Mouse (Mus musculus) thymus, postnatal 4 days (tissue): ENCODE data around the gene Ube2g2.
A peak's percentile ranks its signal among the peaks of the same experiment; 100 is the strongest.

Experiments used
- DNase-seq: peaks from one replicate; pipeline ENCODE4 v3.0.0; 2021

Ube2g2 gene

GRCm38 (mm10) chr10:77622055-77622988 lies at the start of gene Ube2g2:
Gene Ube2g2, plus strand, starts transcription at chr10:77622275.
- DNase-seq: peak; percentile 98

GRCm38 (mm10) chr10:77573162-77573561 lies 48.9 kb upstream of the Ube2g2 start:
- no peak for DNase-seq

GRCm38 (mm10) chr10:77580027-77580920 lies 41.8 kb upstream of the Ube2g2 start:
- DNase-seq: no peak

- no peak for DNase-seq
These were observed 41.1 kb upstream of the Ube2g2 start for GRCm38 (mm10) chr10:77581023-77581407.

GRCm38 (mm10) chr10:77581408-77582284 lies 40.4 kb upstream of the Ube2g2 start, which contains the start of gene Pttg1ip:
Gene Pttg1ip, plus strand, starts transcription at chr10:77581720.
- DNase-seq: peak; percentile 97

GRCm38 (mm10) chr10:77582285-77582618 lies 39.8 kb upstream of the Ube2g2 start:
- DNase-seq: peak; percentile 28

GRCm38 (mm10) chr10:77583795-77584422 lies 38.2 kb upstream of the Ube2g2 start:
- no peak for DNase-seq

- no peak for DNase-seq
These were observed 35.4 kb upstream of the Ube2g2 start for GRCm38 (mm10) chr10:77586637-77587036.

GRCm38 (mm10) chr10:77587091-77587775 lies 34.8 kb upstream of the Ube2g2 start:
- DNase-seq: no peak

GRCm38 (mm10) chr10:77588036-77588435 lies 34.0 kb upstream of the Ube2g2 start:
- DNase-seq: no peak

- no peak for DNase-seq
These were observed 33.0 kb upstream of the Ube2g2 start for GRCm38 (mm10) chr10:77589117-77589516.

- no peak for DNase-seq
These were observed 32.3 kb upstream of the Ube2g2 start for GRCm38 (mm10) chr10:77589749-77590148.

- DNase-seq: peak; percentile 86
These were observed 31.3 kb upstream of the Ube2g2 start for GRCm38 (mm10) chr10:77590812-77591211.

GRCm38 (mm10) chr10:77591546-77591945 lies 30.5 kb upstream of the Ube2g2 start:
- DNase-seq: no peak

GRCm38 (mm10) chr10:77596060-77596459 lies 26.0 kb upstream of the Ube2g2 start:
- DNase-seq: no peak

GRCm38 (mm10) chr10:77603021-77603420 lies 19.1 kb upstream of the Ube2g2 start:
- DNase-seq: no peak

- peak; percentile 55 for DNase-seq
These were observed 18.0 kb upstream of the Ube2g2 start for GRCm38 (mm10) chr10:77604111-77604510.

GRCm38 (mm10) chr10:77604958-77605357 lies 17.1 kb upstream of the Ube2g2 start:
- no peak for DNase-seq

- peak; percentile 40 for DNase-seq
These were observed 16.7 kb upstream of the Ube2g2 start for GRCm38 (mm10) chr10:77605368-77605767.

GRCm38 (mm10) chr10:77605908-77606826 lies 15.9 kb upstream of the Ube2g2 start, which contains the start of the genes Sumo3 and Gm49325:
Gene Sumo3, plus strand, starts transcription at chr10:77606097.
Gene Gm49325, plus strand, starts transcription at chr10:77606197.
- peak; percentile 100 for DNase-seq
